Mouse (Mus musculus) retina, embryonic 14.5 days (tissue): ENCODE results near the gene Gm3880.
"Not testable (repeated sequence)": the region's sequence is repeated elsewhere in the genome, so short reads cannot be mapped to it uniquely, and the experiment has no call there.

Experiments used
- DNase-seq: peaks from one replicate; pipeline ENCODE4 v3.0.0-alpha.2; 2015; ENCODE audit warnings: low spot score

Gm3880 gene

DNA sequence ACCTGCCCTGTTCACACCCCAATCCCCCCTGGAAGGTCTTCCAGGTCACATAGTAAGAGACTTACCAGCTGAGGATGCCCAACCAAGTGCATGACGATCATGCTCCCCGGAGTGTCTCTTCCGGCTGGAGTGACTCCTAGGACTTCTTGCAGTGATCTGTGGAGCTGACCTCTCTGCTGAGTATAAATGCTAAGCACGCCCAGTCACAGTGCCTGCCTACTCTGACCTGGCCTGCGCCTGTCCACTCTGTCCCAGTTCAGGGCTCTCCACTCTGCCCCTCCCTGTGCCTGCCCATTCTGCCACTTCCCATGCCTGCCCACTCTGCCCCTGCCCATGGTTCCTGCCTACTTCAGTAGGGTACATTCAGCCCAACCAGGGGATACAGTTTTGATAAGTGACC is at the start of gene Gm3880:
Gene Gm3880, minus strand, starts transcription at position 101 of the 400 bp plus-strand sequence.
- DNase-seq, result not testable (repeated sequence)

DNA sequence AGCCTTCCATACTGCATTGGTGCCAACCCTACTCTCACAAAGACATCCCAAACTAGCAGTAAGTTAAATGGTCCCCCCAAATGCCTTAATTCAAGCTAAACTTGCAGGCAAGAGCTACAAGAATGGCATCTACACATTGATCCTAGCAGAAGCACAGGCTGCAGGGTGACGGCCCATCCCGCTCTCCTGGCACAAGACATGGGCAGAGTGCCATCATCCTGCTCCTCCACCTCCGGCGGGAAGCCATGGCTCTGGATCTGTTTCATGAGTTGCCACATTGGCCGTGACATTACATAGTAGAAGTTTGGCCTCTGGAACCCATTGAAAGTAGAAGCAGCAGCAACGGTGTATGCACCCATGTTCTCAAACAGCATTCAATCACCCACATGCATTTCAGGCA is 37.5 kb upstream of the Gm3880 start:
- DNase-seq, result not testable (repeated sequence)

DNA sequence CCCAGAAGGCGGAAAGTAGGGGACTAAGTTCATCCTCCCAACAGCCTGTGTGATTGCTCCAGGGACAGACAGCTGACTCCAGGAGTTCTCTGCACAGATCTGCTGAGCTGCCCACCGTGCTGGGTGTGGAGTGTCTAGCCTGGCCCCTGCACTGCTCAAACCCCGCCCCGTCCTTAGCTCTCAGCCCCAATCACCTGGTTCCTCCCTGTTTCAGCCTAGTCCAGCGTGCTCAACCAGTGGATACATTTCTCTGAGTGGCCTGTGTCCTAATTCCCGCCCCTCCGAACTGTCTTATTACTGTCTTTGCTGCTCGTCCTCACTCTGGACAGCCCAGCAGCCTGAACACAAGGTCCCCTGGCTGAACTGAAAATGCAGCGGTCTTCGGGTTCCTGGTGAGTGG is 20.8 kb upstream of the Gm3880 start, which contains the start of the genes Gm9112 and Dmrtc1b:
Gene Gm9112, minus strand, starts transcription at position 101 of the 400 bp plus-strand sequence.
Gene Dmrtc1b, plus strand, starts transcription at position 331 of the 400 bp plus-strand sequence.
- DNase-seq, result not testable (repeated sequence)

DNA sequence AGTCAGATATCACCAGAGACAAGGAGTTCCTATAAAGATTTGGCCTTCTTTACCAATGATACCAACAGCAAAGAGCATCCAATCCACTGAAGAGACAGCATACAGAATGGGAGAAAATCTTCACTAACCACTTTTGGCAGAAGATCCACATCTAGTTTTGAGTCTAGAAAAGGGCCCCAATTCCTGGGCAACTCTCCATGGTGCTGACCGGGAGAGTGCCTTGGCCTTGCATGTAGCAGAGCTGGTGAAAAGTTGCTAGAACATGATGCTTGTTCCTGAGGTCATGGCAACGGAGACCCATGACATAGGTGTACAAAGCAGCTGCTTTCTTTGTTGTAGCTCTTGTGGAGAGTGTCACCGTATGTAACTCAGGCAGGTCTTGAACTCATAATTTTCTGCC is 13.9 kb upstream of the Gm3880 start:
- not testable (repeated sequence) for DNase-seq

DNA sequence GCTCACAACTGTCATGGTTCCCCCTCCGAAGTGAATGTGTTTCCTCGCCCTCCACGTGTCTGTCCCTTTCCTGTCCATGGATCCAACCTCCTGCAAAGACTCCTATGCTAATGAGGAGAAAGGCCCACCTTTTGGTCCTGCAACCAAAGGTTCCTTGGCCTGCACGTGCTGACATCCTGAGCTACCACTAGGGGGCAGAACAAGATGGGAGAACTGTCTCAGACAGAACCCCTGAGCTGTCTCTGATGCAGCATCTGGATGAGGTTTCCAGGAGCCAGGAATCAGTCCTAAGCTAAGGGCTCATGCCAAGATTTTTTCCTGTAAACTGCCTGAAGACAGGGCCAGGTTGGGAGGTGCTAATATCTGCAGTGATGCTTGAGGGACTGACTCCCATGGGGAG is 2.5 kb upstream of the Gm3880 start:
- DNase-seq, result peak; percentile 64

DNA sequence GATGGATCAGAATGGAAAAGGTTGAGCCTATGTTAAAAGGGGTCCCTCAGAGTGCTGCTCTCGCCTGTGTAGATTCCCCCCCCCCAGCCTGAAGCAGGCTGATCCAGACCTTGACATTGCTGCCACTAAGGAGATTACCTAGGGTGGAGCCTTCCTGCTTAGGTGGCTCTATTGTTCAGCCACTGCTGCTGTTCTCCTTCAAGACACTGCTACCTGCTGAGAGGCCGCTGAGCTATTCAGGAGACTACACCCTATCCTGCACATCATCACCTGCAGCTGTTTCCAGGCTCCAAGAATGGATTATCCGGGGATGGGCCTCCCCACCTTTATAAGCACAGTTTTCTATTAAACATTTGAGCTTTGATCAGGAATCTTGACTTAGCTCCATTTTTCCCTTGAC is 2.1 kb downstream of the Gm3880 start:
- not testable (repeated sequence) for DNase-seq

DNA sequence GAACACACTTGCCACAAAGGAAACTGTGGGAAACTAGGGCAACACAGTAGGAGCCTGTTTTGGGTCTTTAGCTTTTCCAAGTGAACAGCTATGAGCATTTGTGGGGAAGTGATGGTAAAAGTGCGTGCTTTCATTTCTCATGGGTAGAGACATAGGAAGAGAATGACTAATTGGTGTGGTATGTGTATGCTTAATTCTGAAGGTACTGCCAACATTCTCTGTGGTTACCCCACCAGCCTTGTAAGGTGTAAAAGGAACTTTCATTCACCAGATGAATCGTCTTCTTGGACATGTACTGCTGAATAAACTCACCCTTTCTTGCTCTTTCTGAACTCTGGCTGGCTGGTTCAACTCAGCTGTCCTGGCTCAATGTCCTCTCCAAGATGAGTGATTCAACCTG is 20.1 kb downstream of the Gm3880 start:
- no peak for DNase-seq

DNA sequence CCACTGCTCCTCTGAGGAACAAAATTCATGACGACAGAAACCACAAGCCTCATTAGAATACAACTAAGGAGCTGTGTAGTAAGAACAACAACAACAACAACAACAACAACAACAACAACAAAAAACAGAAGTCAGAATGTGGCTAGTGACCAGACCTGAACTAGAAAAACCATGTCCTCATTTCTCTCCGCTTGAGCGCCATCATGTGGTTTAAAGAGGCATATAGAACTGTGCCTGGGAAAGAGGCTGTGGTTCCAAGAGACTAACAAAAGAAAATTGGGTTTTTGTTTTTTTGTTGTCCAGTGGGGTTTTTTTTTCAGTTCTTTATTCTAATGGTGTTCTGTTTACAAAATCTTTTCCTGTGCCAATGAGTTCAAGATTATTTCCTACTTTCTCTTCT is 26.1 kb downstream of the Gm3880 start:
- DNase-seq, result no peak

DNA sequence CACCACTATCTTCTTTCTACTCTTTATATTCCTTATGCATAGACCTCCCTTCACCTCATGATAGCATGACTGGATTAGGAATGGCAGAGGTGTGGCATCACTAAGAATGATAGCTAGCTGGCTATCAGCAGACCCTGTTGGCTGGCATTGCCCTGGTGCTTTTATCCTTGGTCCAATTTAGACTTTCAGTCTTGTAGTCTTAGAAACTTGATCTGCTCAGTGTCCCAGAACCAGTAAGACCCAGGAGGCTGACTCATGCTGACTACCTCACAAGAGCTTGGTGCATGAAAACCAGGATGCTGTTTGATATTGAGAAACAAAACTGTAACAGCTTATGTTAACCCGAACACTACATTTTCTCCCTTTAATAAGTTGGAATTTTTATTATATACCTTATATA is 41.1 kb downstream of the Gm3880 start:
- DNase-seq, result no peak

DNA sequence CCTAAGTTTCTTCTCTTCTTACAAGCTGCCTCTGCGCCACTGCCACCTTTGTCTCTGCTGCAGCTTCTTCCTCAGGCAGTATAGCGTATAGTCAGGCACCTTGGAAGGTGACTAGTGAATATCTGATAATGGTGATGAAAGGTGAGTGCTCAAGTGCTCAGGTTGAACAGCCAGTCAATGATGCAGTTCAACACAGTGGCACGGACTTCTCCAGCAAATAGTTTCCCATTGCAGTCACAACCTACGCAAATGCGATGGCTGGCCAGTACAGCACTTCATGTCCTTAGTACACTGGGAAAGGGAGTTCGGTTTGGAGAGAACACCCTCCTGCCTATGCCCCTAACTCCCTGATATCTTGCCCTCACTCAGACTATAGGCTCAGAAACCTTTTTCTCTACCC is 41.6 kb downstream of the Gm3880 start:
- DNase-seq, result no peak

DNA sequence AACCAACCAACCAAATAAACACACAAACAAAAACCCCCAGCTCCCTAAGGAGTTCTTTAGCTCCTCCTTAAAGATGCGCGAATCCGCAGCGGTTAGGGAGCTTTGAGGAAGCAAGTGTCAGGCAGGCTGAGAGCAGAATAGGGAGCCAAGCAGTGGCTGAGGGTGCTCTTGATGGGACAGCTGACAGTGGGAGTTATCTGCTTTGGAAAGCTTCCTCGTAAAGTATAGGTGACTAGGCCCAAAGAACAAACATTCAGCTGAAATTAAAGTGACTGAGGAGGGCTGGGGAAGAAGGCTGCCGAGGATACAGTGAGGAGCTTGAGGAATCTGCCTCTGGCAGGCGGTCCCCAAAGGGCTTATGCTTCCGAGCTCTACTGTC is 42.2 kb downstream of the Gm3880 start:
- DNase-seq, result no peak

DNA sequence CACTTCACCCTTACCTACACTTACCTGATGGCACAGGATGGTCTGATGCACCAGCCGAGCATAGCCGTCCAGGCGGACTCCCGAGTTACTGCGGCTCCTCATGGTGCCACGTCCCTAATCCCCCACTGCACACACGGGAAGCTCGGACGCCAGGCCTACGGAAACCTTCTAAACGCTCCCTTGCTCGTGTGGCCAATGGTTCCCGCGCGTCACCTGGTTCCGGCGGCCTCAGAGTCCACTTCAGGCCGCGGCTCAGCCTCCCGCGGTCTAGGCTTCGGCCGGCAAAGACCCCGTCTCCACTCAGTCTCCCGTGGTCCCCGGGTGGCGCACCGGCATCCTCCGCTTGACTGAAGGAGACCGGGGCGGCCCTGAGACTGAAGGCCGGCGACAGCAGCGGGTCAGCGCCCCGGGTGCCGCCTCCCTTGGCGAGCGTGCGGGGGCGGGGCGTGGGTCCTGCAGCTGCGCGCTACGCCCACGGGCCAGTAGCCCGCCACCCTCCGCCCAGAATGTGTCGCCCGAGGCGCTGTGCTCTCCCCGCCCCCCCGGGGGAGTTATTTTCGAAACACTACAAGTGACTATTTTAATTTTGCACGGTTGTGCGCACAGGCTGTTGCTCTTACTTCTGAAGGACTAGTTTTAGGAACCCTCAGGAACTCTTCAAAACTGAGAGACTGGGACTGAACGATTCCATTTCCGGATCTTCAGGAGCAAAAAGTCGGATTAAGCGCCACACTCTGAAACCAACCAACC is 42.8 kb downstream of the Gm3880 start, which contains the start of gene Phka1:
Gene Phka1, minus strand, starts transcription at position 424 of the 750 bp plus-strand sequence.
- peak; percentile 66 for DNase-seq
